Mouse (Mus musculus) urinary bladder, postnatal 36 days (tissue): ENCODE measurements around the gene Crygc.

Experiments
- DNase-seq, 2 experiments: peaks; one replicate each; pipeline ENCODE4 v3.0.0; 2022; ENCODE audit warnings: low spot score in 2 of 2, mixed read lengths in 1 of 2

Crygc gene

GRCm38 (mm10) chr1:65073589-65073988, at the start of gene Crygc:
TSS of gene Crygc (minus strand) at chr1:65073689.
- DNase-seq, result no peak

DNA sequence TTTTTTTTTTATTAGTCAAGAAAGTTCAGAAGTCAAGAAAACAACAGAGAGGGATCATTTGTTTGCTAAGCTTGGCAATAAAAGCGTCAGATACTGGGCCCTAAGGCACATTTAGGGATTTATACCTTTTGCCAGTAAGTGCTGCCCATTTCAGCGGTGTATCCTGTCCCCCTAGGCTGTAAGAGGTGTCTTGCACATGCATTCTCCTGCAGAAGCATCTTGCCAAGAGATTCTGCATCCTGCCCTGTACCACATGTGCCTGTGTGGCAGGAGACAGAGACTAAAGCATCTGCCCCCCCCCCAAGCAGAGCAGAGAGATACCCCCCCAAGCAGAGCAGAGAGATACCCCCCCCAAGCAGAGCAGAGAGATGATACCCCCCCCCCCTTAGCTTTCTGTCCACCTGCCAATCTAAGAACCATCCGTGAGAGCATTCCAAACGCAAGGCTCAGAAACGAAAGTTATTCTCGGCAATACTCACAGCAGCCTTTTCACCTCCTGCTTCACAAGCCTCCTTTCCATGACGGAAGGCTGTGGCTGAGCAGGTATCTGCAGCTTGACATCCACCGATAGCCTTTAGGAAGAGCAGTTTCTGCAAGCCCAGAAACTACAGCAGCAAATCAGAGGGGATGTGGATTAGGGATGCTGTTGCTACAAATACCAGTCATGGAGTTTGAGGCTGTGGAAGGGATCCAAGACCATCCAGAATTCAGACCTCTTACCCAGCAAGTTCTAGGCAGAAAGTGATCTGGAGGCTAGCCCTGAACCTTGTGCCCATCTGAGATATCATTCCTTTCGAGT, 49.3 kb upstream of the Crygc start, which contains the start of gene D630023F18Rik:
D630023F18Rik (minus strand) TSS at position 641 of the 799 bp plus-strand sequence.
- no peak for DNase-seq

DNA sequence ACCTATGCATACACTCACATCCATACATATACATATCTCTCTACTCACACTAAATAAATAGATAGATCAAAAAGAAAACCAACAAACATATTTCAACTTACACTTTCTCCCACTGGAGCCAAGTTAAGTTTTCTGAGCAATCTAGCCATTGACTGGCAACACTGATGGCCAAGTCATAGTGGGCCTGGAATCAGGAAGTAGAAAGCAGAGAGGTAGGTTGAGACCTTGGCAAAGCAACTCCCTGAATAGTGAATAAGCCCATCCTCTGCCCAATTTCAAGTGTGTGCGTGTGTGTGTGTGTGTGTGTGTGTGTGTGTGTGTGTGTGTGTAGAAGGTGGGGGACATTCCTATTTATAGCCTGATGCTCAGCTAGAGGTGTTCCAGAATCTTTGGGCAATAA, 45.9 kb upstream of the Crygc start, which contains the start of gene Gm28845:
Gm28845 (minus strand) TSS at position 121 of the 400 bp plus-strand sequence.
- no peak for DNase-seq

- DNase-seq, result no peak
Measured at GRCm38 (mm10) chr1:65118150-65118913, 44.8 kb upstream of the Crygc start.

DNA sequence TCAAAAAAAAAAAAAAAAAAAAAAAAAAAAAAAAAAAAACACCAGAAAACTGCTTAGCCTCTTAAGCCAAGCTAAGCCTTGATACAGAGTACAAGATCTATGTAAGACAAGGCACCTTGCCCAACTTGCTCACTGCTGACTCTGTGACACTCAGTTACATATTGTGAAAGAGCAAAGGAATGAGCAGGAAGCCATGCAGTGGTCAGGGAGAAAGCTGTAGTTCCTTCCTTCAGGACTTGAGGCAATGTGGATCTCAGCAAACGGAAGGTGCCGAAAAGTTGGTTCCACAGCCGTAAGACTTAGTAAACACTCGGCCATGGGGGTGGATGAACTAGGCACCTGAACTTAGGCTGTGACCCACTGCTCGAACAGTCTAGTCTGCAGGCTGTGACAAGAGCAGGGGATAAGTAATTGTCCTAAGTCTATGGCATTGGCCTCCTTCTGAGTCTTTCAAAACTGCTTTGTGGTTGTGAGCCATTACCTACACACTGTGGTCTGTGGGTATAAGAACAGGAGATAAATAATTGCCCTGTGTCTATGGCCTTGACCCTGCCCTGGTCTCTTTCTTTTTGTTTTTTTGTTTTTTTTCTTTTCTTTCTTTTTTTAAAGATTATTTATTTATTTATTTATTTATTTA, 40.2 kb upstream of the Crygc start:
- peak in 1 of 2 experiments; percentile 45 for DNase-seq

GRCm38 (mm10) chr1:65112807-65113196, 39.3 kb upstream of the Crygc start:
- DNase-seq, result peak in 1 of 2 experiments; percentile 14

DNA sequence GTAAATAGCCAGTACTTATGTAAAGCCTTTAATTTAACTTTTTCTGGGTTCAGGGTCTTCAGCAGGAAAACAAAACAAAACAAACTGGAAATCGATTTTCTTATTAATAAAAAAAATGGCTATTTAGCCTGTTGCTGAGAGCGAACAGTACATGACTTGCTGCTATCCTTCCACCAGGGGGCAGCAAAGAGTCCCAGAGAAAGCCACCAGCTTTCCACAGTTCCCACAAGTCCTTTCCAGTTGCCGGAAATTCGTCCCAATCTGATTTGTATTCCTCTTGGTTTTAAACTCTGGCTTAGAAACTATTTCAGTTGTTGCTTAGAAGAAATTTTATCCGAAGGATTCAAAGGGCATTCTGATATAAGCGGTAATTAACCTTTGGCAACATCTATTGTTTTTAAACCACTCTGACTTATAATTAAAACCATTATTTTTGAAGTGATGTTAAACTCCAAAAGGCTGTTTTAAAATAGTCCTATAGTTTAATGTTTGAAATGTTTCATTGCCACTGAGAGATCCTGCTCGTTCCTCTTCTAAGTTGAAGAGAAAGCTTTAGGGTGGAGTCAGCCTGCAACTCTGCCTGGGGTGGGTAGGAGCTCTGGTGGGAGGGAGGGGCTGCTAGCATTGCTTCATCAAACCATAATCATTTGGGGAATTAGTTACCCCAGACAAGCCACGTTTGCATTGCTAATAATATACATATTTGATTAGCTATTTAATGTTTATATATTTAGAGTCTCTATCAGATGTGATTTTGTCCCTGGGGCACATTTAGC, 38.7 kb upstream of the Crygc start:
- peak; percentile 55 to 69 for DNase-seq

DNA sequence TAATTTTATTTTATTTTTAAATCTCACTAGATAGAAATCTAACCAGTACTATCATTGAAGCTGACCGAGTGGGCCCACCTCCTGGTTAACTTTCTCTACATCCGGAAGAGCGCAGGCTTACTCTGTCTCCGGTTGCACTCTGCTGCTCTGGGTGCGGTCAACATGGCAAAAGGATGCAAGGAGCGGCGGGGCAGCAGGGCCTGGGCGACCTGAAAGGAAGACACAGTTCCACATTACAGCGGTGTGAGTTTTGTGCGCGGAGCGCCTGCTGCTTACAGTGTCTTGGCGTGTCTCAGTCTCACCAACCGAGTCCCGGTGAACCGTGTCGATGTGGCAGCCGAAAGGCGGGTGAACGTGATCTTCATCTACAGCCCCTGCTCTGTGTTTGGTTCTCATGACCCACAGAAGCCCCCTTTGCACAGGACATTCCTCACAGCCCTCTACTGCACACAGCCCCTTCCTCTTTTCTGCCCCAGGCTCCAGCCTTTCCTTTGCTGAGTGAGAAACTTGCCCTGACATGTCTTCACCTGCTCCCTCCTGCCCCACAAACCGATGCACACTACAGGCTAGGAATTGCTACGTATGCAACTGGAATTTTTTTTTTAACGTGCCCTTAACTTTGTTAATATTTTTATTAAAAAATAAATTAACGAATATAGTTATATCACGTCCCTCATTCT, 36.4 kb upstream of the Crygc start:
- no peak for DNase-seq

- no peak for DNase-seq
Measured at GRCm38 (mm10) chr1:65109196-65109595, 35.7 kb upstream of the Crygc start.

GRCm38 (mm10) chr1:65107654-65108279, 34.3 kb upstream of the Crygc start:
- no peak for DNase-seq

DNA sequence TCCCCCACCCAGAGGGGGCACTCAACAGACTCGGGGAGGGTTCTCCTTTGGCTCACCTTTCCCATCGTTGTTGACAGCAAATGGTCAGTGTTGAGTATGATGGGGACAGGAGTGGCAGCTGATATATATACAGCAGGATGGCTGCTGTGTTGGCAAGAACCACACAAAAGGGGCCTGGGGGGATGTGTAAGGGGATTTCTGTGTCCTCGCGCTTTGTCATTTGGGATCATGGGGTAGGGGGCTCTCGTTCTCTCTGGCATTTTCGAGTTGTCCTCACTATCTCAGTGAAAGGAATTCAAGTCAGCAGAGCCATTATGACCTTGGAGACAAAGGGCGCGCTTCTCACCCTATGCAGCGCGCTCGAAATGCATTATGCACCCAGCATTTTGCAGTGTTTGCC, 29.8 kb upstream of the Crygc start, which contains the start of gene Cryga:
Cryga (minus strand) TSS at position 101 of the 400 bp plus-strand sequence.
- DNase-seq, result no peak

GRCm38 (mm10) chr1:65096953-65097352, 23.5 kb upstream of the Crygc start:
- no peak for DNase-seq

DNA sequence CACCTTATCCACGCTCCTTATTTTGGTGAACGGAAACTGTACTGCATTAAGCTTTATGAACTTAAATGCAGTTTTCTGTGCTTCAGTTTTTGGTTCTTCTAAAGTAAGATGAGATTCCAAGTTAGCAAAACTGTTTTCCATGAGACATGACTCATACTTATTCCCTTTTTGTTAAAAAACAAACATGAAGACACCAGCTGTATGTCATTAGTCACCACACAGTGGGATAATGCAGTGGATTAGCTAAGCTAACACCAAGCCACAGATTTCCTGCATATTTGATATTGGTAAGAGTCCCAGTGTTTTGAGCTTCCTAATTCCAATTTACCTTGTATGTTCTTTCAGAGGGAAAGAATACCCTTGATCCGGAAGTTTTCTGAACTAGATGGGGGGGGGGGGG, 18.1 kb upstream of the Crygc start:
- no peak for DNase-seq

- peak; percentile 69 to 72 for DNase-seq
Measured at GRCm38 (mm10) chr1:65090370-65090769, 16.9 kb upstream of the Crygc start.

- DNase-seq, result no peak
Measured at GRCm38 (mm10) chr1:65088567-65089356, 15.3 kb upstream of the Crygc start.

- DNase-seq, result no peak
Measured at GRCm38 (mm10) chr1:65082188-65082587, 8.7 kb upstream of the Crygc start, which contains the start of gene Crygb. TSS of gene Crygb (minus strand) at chr1:65082288.

DNA sequence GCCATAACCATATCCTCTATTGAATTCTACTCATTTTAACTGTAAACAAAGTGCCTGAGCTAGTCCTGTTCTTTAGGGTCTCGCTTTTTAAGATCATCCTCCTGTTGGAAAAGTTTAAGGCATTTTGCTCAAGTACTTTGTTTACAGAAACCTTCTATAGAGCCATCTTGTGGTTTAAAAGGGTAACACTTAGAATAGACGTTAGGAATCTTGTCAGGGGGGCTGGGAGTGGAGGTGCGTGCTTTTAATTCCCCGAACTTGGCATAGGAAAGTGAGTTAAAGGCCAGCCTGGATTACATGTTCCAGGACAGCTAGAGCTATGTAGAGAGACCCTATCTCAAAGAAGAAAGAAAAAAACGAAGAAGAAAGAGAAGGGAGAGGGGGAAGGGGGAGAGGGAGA, 2.1 kb upstream of the Crygc start:
- no peak for DNase-seq

GRCm38 (mm10) chr1:65067842-65068241, 5.6 kb downstream of the Crygc start:
- no peak for DNase-seq

GRCm38 (mm10) chr1:65064201-65064600, 9.3 kb downstream of the Crygc start:
- DNase-seq, result no peak
